Mouse (Mus musculus): ENCODE data around the gene Nlrp5.
"Not testable (repeated sequence)": the region's sequence is repeated elsewhere in the genome, so short reads cannot be mapped to it uniquely, and the experiment has no call there.

Nlrp5 gene

GRCm38 (mm10) chr7:23385589-23385988 lies at the start of gene Nlrp5:
TSS of gene Nlrp5 (plus strand) at chr7:23385889.
- no peak for DNase-seq (ENCODE audit: low read depth, low spot score)

DNA sequence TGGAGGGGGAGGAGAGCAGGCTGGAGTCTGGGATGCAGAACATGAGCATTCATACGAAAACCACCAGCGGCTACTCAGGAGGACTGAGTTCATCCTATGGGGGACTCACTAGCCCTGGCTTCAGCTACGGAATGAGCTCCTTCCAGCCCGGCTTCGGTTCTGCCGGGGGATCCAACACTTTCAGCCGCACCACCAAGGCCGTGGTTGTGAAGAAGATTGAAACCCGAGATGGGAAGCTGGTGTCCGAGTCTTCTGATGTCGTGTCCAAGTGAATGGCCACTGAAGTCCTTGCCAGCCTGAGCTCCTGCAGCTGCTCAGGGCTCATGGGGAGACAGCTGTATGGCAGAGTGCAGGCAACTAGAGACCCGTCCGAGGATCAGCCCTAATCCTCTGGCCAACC lies 27.4 kb upstream of the Nlrp5 start:
- not testable (repeated sequence) for DNase-seq (ENCODE audit: low read depth, low spot score)

DNA sequence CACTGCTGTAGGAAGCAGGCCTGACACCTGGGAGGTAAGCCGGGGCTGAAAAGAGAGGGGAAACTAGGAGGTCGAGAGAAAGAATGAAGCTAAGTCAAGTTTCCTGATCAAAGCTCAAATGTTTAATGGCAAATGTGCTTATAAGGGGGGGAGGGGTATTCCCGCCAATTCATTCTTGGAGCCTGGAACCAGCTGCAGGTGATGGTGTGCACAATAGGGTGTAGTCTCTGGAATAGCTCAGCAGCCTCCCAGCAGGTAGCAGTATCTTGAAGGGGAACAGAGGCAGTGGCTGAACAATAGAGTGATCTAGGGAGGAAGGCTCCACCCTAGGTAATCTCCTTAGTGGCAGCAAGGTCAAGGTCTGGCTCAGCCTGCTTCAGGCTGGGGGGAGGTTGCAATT lies 84.5 kb downstream of the Nlrp5 start:
- DNase-seq (ENCODE audit: low read depth, low spot score) = peak; percentile 95

DNA sequence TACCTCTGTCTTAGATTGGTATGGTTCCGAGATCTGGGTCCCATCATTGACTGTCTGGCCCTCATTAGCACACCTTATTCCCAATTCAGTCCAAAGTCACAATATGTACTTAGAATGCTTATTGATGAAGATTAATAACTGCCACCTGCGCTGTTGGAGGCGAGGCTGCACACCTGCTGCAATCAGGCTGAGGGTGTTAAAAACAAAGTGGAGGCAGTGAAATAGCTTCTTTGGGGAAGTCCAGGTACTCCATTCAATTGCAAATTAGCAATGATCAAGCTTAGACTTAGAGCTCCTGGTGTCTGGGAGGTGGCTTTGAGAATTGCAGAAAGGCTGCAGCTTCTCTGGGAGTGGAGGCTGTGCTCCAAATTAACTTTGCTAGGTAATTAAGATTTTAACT lies 85.1 kb downstream of the Nlrp5 start:
- peak; percentile 72 for DNase-seq (ENCODE audit: low read depth, low spot score)

GRCm38 (mm10) chr7:23472886-23473285 lies 87.2 kb downstream of the Nlrp5 start:
- peak; percentile 49 for DNase-seq (ENCODE audit: low read depth, low spot score)

Data from ES-CJ7 (cell line).